Mouse (Mus musculus): ENCODE data around the gene Dad1. TPM values are rescaled to one million over a fixed set of nuclear protein-coding genes. Genes with fewer than 3 reads are reported as not detected.

Gene Dad1
- polyA plus RNA-seq, 1 experiment from 2014 or later = 240 TPM

- no peak overlapping the region for H3K4me3 ChIP-seq (replicated peaks)
- no peaks in the 10 kb centered on the region; the same call in 1 of the 2 replicates for H3K4me1 ChIP-seq (replicated peaks)
- no peak overlapping the region for H3K27ac ChIP-seq
- H3K9ac ChIP-seq (replicated peaks) = no peak overlapping the region
- H3K4me2 ChIP-seq = no peak overlapping the region
- WGBS = 88% methylated on average over 10 of the region's 10 CpGs
- no peak for ATAC-seq (ENCODE audit: insufficient number of reproducible peaks, insufficient read depth, low FRiP score, low TSS enrichment, low read depth)
- H3K9me3 ChIP-seq = no peaks in the 10 kb centered on the region
- no peaks in the 10 kb centered on the region for H3K36me3 ChIP-seq
- no peaks in the 10 kb centered on the region for H3K27me3 ChIP-seq
These were observed 50.1 kb downstream of the Dad1 start for GRCm38 (mm10) chr14:54203776-54204175.

- no peak overlapping the region for H3K4me2 ChIP-seq
- no peaks in the 10 kb centered on the region for H3K36me3 ChIP-seq
- H3K9me3 ChIP-seq = no peaks in the 10 kb centered on the region
- 90% methylated on average over 6 of the region's 6 CpGs for WGBS
- no peak overlapping the region for H3K27ac ChIP-seq
- ATAC-seq (ENCODE audit: insufficient number of reproducible peaks, insufficient read depth, low FRiP score, low TSS enrichment, low read depth) = no peak
- no peak overlapping the region for H3K9ac ChIP-seq (replicated peaks)
- H3K27me3 ChIP-seq = no peaks in the 10 kb centered on the region
- no peaks in the 10 kb centered on the region; the same call in 1 of the 2 replicates for H3K4me1 ChIP-seq (replicated peaks)
- H3K4me3 ChIP-seq (replicated peaks) = no peak overlapping the region
These were observed 50.7 kb downstream of the Dad1 start for GRCm38 (mm10) chr14:54203207-54203606.

DNA sequence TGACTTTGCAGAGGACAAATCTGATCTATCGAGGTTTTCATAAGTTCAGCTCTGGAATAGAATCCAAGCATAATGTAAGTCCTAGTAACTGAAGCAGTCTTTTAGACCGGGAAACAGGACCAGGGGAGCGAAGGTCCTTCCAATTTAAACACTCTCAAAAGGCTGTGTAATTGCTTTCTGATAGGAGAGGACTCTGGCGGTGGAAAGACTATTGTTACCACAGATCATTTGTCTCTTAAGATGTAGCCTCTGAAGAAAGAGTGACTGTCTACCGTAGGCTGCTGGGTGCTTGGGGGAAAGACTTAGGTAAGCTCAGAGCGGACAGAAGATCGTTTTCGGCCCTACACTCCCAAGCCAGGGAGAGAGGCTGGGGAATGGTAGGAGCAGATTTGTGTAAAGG is 53.5 kb downstream of the Dad1 start:
- Histone ChIP-seq H3K4me3 (replicated peaks) (no peak overlapping the region), H3K27me3 (no peaks in the 10 kb centered on the region), H3K4me1 (replicated peaks) (no peaks in the 10 kb centered on the region), H3K36me3 (no peaks in the 10 kb centered on the region), H3K4me2 (no peak overlapping the region), H3K27ac (no peak overlapping the region), H3K9ac (replicated peaks) (no peak overlapping the region), H3K9me3 (no peaks in the 10 kb centered on the region)
- 86% methylated on average over 8 of the region's 8 CpGs for WGBS
- no peak for ATAC-seq (ENCODE audit: insufficient number of reproducible peaks, insufficient read depth, low FRiP score, low TSS enrichment, low read depth)

- no peak for ATAC-seq (ENCODE audit: insufficient number of reproducible peaks, insufficient read depth, low FRiP score, low TSS enrichment, low read depth)
- H3K4me2 ChIP-seq = no peak overlapping the region
- no peak overlapping the region for H3K4me3 ChIP-seq (replicated peaks)
- H3K9ac ChIP-seq (replicated peaks) = no peak overlapping the region
- H3K4me1 ChIP-seq (replicated peaks) = no peaks in the 10 kb centered on the region
- no peak overlapping the region for H3K27ac ChIP-seq
- WGBS = 86% methylated on average over 8 of the region's 8 CpGs
- H3K36me3 ChIP-seq = no peaks in the 10 kb centered on the region
- H3K9me3 ChIP-seq = no peaks in the 10 kb centered on the region
- H3K27me3 ChIP-seq = no peaks in the 10 kb centered on the region
These were observed 54.2 kb downstream of the Dad1 start for GRCm38 (mm10) chr14:54199662-54200061.

DNA sequence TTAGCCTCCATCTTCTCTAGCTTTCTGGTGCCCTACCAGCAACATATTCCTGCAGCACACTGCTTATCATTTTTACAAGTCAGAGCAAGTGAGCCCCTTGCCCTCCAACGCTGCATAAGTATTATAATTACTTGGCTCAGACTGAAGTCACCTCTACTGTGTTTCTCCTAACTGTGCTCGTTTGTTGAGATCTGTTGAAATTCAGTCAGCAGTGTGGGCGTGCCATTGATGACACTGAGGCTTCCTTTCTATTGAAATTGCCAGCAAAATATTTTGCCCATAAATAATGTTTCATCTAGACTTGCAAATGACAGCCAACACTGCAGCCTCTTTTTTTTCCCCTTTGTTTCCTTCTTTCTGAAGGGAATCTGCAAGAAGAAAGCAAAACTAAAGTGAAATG is 56.2 kb downstream of the Dad1 start:
- Histone ChIP-seq H3K4me2 (no peak overlapping the region), H3K27me3 (no peaks in the 10 kb centered on the region), H3K27ac (no peak overlapping the region), H3K4me1 (replicated peaks) (no peaks in the 10 kb centered on the region), H3K9ac (replicated peaks) (no peak overlapping the region), H3K4me3 (replicated peaks) (no peak overlapping the region), H3K9me3 (no peaks in the 10 kb centered on the region), H3K36me3 (no peaks in the 10 kb centered on the region)
- WGBS = 68% methylated on average over 3 of the region's 3 CpGs
- no peak for ATAC-seq (ENCODE audit: insufficient number of reproducible peaks, insufficient read depth, low FRiP score, low TSS enrichment, low read depth)

GRCm38 (mm10) chr14:54195838-54196423 is 58.0 kb downstream of the Dad1 start:
- Histone ChIP-seq H3K36me3 (no peaks in the 10 kb centered on the region), H3K27me3 (no peaks in the 10 kb centered on the region), H3K4me2 (no peak overlapping the region), H3K9ac (replicated peaks) (no peak overlapping the region), H3K4me3 (replicated peaks) (no peak overlapping the region), H3K4me1 (replicated peaks) (peaks cover 7% of the 10 kb centered on the region), H3K27ac (no peak overlapping the region), H3K9me3 (no peaks in the 10 kb centered on the region)
- WGBS = 91% methylated on average over 6 of the region's 6 CpGs
- no peak for ATAC-seq (ENCODE audit: insufficient number of reproducible peaks, insufficient read depth, low FRiP score, low TSS enrichment, low read depth)

DNA sequence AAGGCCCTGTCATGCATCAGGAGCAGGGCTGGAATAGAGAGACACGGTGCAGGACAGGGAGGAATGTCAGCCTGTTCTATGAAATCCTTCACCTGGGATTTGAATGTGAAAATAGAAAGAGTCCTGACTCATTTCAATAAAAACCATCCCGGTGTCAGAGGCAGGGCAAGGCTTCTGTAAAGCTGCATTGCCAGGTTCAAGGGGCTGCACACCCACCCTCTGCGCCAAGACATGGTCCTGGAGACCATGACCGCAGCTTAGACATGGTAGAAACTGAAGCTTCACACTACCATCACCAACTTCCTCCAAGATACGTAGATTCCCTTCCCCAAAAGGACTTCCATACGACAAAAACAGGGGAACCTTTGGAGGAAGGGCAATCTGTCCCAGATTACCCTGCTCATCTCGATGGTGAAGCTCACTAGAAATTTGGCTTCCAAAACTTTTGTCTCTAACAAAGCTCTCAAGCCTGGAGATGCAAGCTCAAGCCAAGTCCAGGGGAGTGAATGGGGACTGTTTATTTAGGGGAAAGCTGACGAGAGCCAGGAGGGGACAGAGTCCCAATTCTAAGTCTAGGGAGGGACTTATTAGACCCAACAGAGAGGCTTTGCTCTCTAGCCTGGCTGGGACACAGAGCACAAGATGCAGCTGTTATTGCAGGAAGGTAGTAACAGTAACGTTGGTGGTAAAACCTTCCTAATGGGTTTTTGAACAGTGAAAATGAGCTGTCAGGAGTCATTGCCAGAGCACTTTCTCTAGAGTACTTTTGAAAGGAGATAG is 60.4 kb downstream of the Dad1 start:
- H3K4me1 ChIP-seq (replicated peaks) = peaks cover 14% of the 10 kb centered on the region
- H3K4me3 ChIP-seq (replicated peaks) = no peak overlapping the region
- no peaks in the 10 kb centered on the region for H3K27me3 ChIP-seq
- H3K9me3 ChIP-seq = no peaks in the 10 kb centered on the region
- H3K27ac ChIP-seq = no peak overlapping the region
- no peak overlapping the region for H3K4me2 ChIP-seq
- no peaks in the 10 kb centered on the region for H3K36me3 ChIP-seq
- 73% methylated on average over 9 of the region's 9 CpGs for WGBS
- ATAC-seq (ENCODE audit: insufficient number of reproducible peaks, insufficient read depth, low FRiP score, low TSS enrichment, low read depth) = no peak
- no peak overlapping the region for H3K9ac ChIP-seq (replicated peaks)

- Histone ChIP-seq H3K27me3 (no peaks in the 10 kb centered on the region), H3K36me3 (no peaks in the 10 kb centered on the region), H3K4me3 (replicated peaks) (no peak overlapping the region), H3K9me3 (no peaks in the 10 kb centered on the region), H3K4me2 (no peak overlapping the region), H3K9ac (replicated peaks) (no peak overlapping the region), H3K4me1 (replicated peaks) (peaks cover 14% of the 10 kb centered on the region), H3K27ac (no peak overlapping the region)
- no peak for ATAC-seq (ENCODE audit: insufficient number of reproducible peaks, insufficient read depth, low FRiP score, low TSS enrichment, low read depth)
- WGBS = 66% methylated on average over 3 of the region's 3 CpGs
These were observed 61.4 kb downstream of the Dad1 start for GRCm38 (mm10) chr14:54192462-54192847.

DNA sequence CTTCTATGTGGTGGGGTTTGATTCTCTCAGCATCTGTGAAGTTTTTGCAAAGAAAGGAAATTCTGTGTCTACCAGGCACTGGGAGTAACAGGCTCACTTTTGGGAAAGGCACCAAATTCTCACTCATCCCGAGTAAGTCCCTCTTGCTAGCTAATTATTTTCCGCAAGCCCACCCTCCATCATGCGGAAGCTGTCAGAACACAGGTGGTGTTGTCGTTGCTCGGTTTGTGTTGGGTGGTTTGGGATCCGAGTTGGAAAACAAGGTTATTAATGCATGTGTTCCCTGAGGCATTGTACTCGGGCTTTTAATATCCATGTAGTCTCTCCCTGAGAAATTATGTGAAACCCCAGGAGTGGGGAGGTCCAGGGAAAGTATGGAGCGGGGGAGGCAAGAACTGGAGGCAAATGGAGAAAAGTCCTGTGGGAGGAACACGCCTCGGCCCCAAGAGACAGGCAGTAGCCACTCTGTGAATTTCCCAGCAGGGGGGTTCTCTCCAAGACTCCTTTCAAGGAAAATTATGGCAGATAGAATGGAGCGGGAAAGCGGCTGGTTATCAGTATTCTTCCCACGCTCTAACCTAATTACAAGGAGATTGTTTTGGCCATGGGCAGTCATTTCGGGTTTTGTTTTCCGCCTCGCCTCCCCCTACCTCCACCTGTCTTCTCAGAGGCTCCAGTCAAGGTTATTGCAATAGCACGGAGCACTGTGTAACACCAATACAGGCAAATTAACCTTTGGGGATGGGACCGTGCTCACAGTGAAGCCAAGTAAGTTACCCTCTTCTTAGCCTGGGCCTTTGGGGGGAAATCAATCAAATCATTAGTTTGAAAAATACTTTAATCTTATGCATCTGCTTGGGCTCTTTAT is 62.1 kb downstream of the Dad1 start:
- H3K27ac ChIP-seq = no peak overlapping the region
- no peak overlapping the region for H3K4me2 ChIP-seq
- no peak for ATAC-seq (ENCODE audit: insufficient number of reproducible peaks, insufficient read depth, low FRiP score, low TSS enrichment, low read depth)
- 65% methylated on average over 18 of the region's 18 CpGs for WGBS
- no peaks in the 10 kb centered on the region for H3K36me3 ChIP-seq
- H3K9ac ChIP-seq (replicated peaks) = no peak overlapping the region
- no peaks in the 10 kb centered on the region for H3K9me3 ChIP-seq
- H3K27me3 ChIP-seq = no peaks in the 10 kb centered on the region
- no peak overlapping the region for H3K4me3 ChIP-seq (replicated peaks)
- H3K4me1 ChIP-seq (replicated peaks) = peaks cover 14% of the 10 kb centered on the region

- Histone ChIP-seq H3K4me2 (no peak overlapping the region), H3K27ac (0 out of 2 replicates have a peak overlapping the region, but pooled peaks have one; percentile 4), H3K36me3 (no peaks in the 10 kb centered on the region), H3K27me3 (no peaks in the 10 kb centered on the region), H3K9ac (replicated peaks) (no peak overlapping the region), H3K4me3 (replicated peaks) (no peak overlapping the region), H3K4me1 (replicated peaks) (peaks cover 14% of the 10 kb centered on the region), H3K9me3 (no peaks in the 10 kb centered on the region)
- WGBS = 71% methylated on average over 4 of the region's 4 CpGs
- ATAC-seq (ENCODE audit: insufficient number of reproducible peaks, insufficient read depth, low FRiP score, low TSS enrichment, low read depth) = no peak
These were observed 62.9 kb downstream of the Dad1 start for GRCm38 (mm10) chr14:54191026-54191390.

DNA sequence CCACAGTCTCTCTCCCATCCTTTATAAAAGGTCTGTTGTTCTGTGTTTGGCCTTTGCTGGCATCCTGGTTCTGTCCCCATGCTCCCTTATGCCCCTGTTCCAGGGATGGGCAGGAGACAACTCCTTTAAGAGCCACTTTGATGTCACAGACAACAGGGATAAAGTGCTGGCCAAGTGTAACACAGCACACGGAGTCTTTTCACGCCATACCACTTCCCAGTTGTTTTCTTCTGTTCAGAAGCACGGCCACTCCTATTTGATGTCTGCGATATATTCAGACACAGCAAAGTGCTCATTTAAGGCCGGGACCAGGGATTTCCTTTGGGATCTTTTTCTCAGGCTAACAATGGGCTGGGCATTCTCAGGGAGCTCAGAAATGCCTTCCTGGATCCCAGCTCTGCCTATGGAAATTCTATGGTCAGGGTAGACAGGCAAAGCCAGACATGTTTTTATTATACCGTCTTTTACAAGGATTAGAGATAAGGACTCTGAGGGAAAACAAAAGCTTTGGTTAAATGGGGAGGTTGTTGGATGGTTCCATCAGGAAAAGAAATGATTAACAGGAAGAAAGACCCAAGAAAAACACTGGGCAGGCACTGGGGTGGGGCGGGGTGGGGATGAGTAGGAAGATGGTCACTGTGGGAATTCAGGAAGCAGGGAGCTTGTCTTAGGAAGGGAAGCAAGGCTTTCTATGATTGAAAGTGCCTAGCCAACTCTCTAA is 63.4 kb downstream of the Dad1 start:
- Histone ChIP-seq H3K4me3 (replicated peaks) (no peak overlapping the region), H3K27ac (0 out of 2 replicates have a peak overlapping the region, but pooled peaks have one; percentile 4), H3K4me1 (replicated peaks) (peaks cover 14% of the 10 kb centered on the region), H3K9ac (replicated peaks) (no peak overlapping the region), H3K36me3 (no peaks in the 10 kb centered on the region), H3K9me3 (no peaks in the 10 kb centered on the region), H3K27me3 (no peaks in the 10 kb centered on the region), H3K4me2 (no peak overlapping the region)
- WGBS = 57% methylated on average over 7 of the region's 7 CpGs
- ATAC-seq (ENCODE audit: insufficient number of reproducible peaks, insufficient read depth, low FRiP score, low TSS enrichment, low read depth) = no peak
